Mouse (Mus musculus): Measurements from ENCODE around the gene Ces2h.

DNA sequence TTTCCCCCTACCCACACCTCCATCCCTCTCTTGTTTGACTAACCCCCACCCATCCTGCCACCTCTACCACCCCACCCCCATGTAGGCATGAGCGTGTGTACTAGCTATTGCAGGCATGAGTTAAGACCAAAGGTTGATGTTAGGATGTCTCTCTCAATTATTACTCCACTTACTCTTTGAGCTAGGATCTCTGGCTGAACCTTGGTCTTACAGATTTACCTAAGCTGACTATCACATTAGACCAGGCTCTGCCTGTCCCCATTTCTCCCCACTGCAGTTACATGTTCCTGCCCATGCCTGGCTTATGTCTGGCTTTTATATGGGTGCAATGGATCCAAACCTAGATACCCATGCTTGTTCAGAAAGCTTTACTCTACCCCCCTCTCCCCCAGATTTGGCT, 21.3 kb downstream of the Ces2h start:
- no peak for TF ChIP-seq USF1 (IDR thresholded peaks at IDR 0.05; ENCODE audit: low read depth)
- no peak for TF ChIP-seq MYOG (IDR thresholded peaks at IDR 0.05; ENCODE audit: control insufficient read depth, extremely low read depth, insufficient read length)
- TF ChIP-seq CTCF (IDR thresholded peaks at IDR 0.05; ENCODE audit: control insufficient read depth, insufficient read depth, insufficient read length): no peak
- no peak for TF ChIP-seq CEBPB (IDR thresholded peaks at IDR 0.05; ENCODE audit: low read depth)

All from C2C12 (cell line).